9 mouse cellular contexts compared by ENCODE assay signal in genomic region chr11:115071631-115072294, GRCm38 (mm10). TPM values are rescaled to one million over a fixed set of nuclear protein-coding genes. Genes with fewer than 3 reads are reported as not detected.
DNase-seq lines count a peak whose midpoint lies in the region; TF ChIP-seq lines count a peak whose summit lies in the region.
"Had no signal": no experiment of that assay in that cellular context is flagged by ENCODE, and none has a peak within 500 bp of the region (broad histone marks: within the 10 kb centered on the region; RNA-seq: fewer than 3 reads in every experiment).

No protein-coding gene starts in this region.

- H3K27ac ChIP-seq in left cerebral cortex, adult 2 months: no peak overlapping the region

- peak; percentile 45 for DNase-seq in left cerebral cortex, postnatal 4 days
- no peak for DNase-seq in left cerebral cortex, adult 2 months (ENCODE audit: extremely low spot score in 1 of 2, low spot score in 2 of 2)
- DNase-seq in fibroblast of lung, adult 2 months (ENCODE audit: low read depth): peak; percentile 76
- peak; percentile 23 for DNase-seq in heart, postnatal 25 days (ENCODE audit: low spot score)
- peak; percentile 67 to 78 for DNase-seq in kidney, postnatal 4 days
- DNase-seq in mesoderm, embryonic 11.5 days (ENCODE audit: low read depth, low spot score): peak; percentile 74
- no peak for DNase-seq in layer of hippocampus, adult 8-10 months (ENCODE audit: low spot score in 2 of 2)
- no peak for DNase-seq in cerebellum, postnatal 14 days

- H3K4me3 ChIP-seq in left cerebral cortex, adult 2 months: no peak overlapping the region

- TF ChIP-seq CTCF in left cerebral cortex, adult 2 months (IDR thresholded peaks at IDR 0.05): no peak; the same call in 1 of the 2 replicates

- intact Hi-C loops in left cerebral cortex, postnatal 4 days (cut with DNase I): no loop called here
- intact Hi-C loops in left cerebral cortex, adult 2 months (cut with DNase I): no loop called here
- intact Hi-C loops in heart, postnatal 25 days (cut with DNase I): no loop called here

RNA-seq across cellular contexts. Expression of gene Cd300e, which starts 9.8 kb away (rescaled TPM):
- total RNA-seq in left cerebral cortex, postnatal 4 days (2021): not detected
- under 1 TPM in 1 of 2 experiments, not detected in 1; 0.27 TPM for total RNA-seq in left cerebral cortex, adult 2 months (2021)
- under 1 TPM; 0.28 to 0.42 TPM for total RNA-seq in heart, postnatal 25 days (2021)
- total RNA-seq in layer of hippocampus, adult 8-10 months (2022): under 1 TPM in 3 of 4 experiments, not detected in 1; 0.14 to 0.20 (median 0.18) TPM
- total RNA-seq: CH12.LX had no signal

RNA-seq across cellular contexts. Expression of gene Rab37, which starts 19.5 kb away (rescaled TPM):
- under 1 TPM; 0.38 to 0.68 TPM for total RNA-seq in left cerebral cortex, postnatal 4 days (2021)
- 1 to 10 TPM; 1.8 to 2.4 TPM for total RNA-seq in left cerebral cortex, adult 2 months (2021)
- under 1 TPM; 0.67 to 0.75 TPM for total RNA-seq in heart, postnatal 25 days (2021)
- 1 to 10 TPM; 2.8 to 4.0 (median 3.9) TPM for total RNA-seq in layer of hippocampus, adult 8-10 months (2022)

RNA-seq across cellular contexts. Expression of gene Cd300ld3, which starts 23.6 kb away (rescaled TPM):
- under 1 TPM; 0.50 to 0.62 TPM for total RNA-seq in left cerebral cortex, postnatal 4 days (2021)
- under 1 TPM in 1 of 2 experiments, not detected in 1; 0.77 TPM for total RNA-seq in left cerebral cortex, adult 2 months (2021)
- 1 to 10 TPM; 9.0 to 9.7 TPM for total RNA-seq in heart, postnatal 25 days (2021)
- total RNA-seq in layer of hippocampus, adult 8-10 months (2022): 1 to 10 TPM in 2 of 4 experiments, under 1 TPM in 1, not detected in 1; 0.45 to 3.7 (median 3.6) TPM

RNA-seq across cellular contexts. Expression of gene Cd300ld5, which starts 34.2 kb away (rescaled TPM):
- total RNA-seq in left cerebral cortex, postnatal 4 days (2021): under 1 TPM; 0.50 to 0.62 TPM
- under 1 TPM; 0.77 to 0.96 TPM for total RNA-seq in left cerebral cortex, adult 2 months (2021)
- 1 to 10 TPM; 1.2 to 1.9 TPM for total RNA-seq in heart, postnatal 25 days (2021)
- 1 to 10 TPM in 1 of 4 experiments, under 1 TPM in 1, not detected in 2; 0.45 to 4.0 TPM for total RNA-seq in layer of hippocampus, adult 8-10 months (2022)
- total RNA-seq: CH12.LX had no signal

RNA-seq across cellular contexts. Expression of gene Cd300ld4, which starts 45.0 kb away (rescaled TPM):
- 1 to 10 TPM in 1 of 2 experiments, not detected in 1; 1.0 TPM for total RNA-seq in left cerebral cortex, postnatal 4 days (2021)
- total RNA-seq in left cerebral cortex, adult 2 months (2021): not detected
- under 1 TPM in 1 of 2 experiments, not detected in 1; 0.50 TPM for total RNA-seq in heart, postnatal 25 days (2021)
- total RNA-seq in layer of hippocampus, adult 8-10 months (2022): 1 to 10 TPM in 3 of 4 experiments, under 1 TPM in 1; 0.69 to 3.5 (median 1.8) TPM
- total RNA-seq: CH12.LX had no signal

Comparison
In these comparisons a context has a peak if more than half of its experiments do, and no peak if none do; other contexts are left out.
1. DNase-seq: peak in left cerebral cortex, postnatal 4 days (single experiment), fibroblast of lung, adult 2 months (single experiment), heart, postnatal 25 days (single experiment), kidney, postnatal 4 days (2 of 2) and mesoderm, embryonic 11.5 days (single experiment); none in left cerebral cortex, adult 2 months (0 of 2), layer of hippocampus, adult 8-10 months (0 of 2) and cerebellum, postnatal 14 days (0 of 2).